Mouse (Mus musculus): Measurements from ENCODE around the gene Gm11992. TPM values are rescaled to one million over a fixed set of nuclear protein-coding genes. Genes with fewer than 3 reads are reported as not detected.

The Gm11992 gene
- polyA plus RNA-seq (2011; ENCODE audit: insufficient read depth, insufficient read length, low replicate concordance, missing spikeins): not detected in 2 replicates

- Histone ChIP-seq H3K27ac (ENCODE audit: control insufficient read depth, insufficient read depth, low read depth, low read length, poor library complexity) (no peak within 1 kb of the TSS), H3K4me3 (replicated peaks; ENCODE audit: control insufficient read depth, low read depth, low read length) (peak within 1 kb of the TSS; percentile 14), H3K4me1 (ENCODE audit: control insufficient read depth, insufficient read depth, low read length) (peaks cover 2% of the 10 kb centered on the region)
- 5% methylated on average over 21 of the region's 21 CpGs for WGBS
- no peak for TF ChIP-seq POLR2A (IDR thresholded peaks at IDR 0.05; ENCODE audit: borderline replicate concordance, control insufficient read depth, low read depth, low read length)
- TF ChIP-seq CTCF (IDR thresholded peaks at IDR 0.05; ENCODE audit: control insufficient read depth, insufficient read depth, low read length): no peak
Measured at GRCm38 (mm10) chr11:9048011-9048702, at the start of gene Gm11992. Gene Gm11992 (plus strand): TSS chr11:9048594.

DNA sequence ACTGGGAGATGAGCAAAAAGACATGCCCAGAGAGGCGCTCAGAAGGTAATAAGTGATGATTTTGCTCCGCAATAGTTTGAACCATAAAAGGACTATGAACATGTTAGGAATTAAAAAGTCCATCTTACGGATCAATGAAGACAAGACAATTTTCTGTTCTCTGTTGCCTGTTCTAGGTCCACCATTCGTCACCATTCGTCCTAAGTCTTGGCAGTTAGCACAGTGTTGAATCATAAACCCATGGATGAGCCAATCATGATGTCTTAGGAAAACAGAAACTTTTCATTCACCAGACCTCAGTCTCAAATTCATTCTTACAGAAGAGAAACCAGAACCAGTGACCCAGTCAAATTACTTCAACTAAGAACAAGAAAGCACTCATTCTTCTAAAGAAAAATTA lies 39.6 kb upstream of the Gm11992 start:
- Histone ChIP-seq H3K27ac (ENCODE audit: control insufficient read depth, insufficient read depth, low read depth, low read length, poor library complexity) (no peak overlapping the region), H3K4me1 (ENCODE audit: control insufficient read depth, insufficient read depth, low read length) (no peaks in the 10 kb centered on the region), H3K4me3 (replicated peaks; ENCODE audit: control insufficient read depth, low read depth, low read length) (no peak overlapping the region)
- no peak for TF ChIP-seq CTCF (IDR thresholded peaks at IDR 0.05; ENCODE audit: control insufficient read depth, insufficient read depth, low read length)
- no peak for TF ChIP-seq POLR2A (IDR thresholded peaks at IDR 0.05; ENCODE audit: borderline replicate concordance, control insufficient read depth, low read depth, low read length)
- WGBS: 90% methylated on average over 5 of the region's 5 CpGs

GRCm38 (mm10) chr11:9010416-9010815 lies 38.0 kb upstream of the Gm11992 start:
- Histone ChIP-seq H3K27ac (ENCODE audit: control insufficient read depth, insufficient read depth, low read depth, low read length, poor library complexity) (peak overlapping the region; percentile 57), H3K4me1 (ENCODE audit: control insufficient read depth, insufficient read depth, low read length) (no peaks in the 10 kb centered on the region), H3K4me3 (replicated peaks; ENCODE audit: control insufficient read depth, low read depth, low read length) (peak overlapping the region; percentile 91)
- TF ChIP-seq POLR2A (IDR thresholded peaks at IDR 0.05; ENCODE audit: borderline replicate concordance, control insufficient read depth, low read depth, low read length) (no peak), CTCF (IDR thresholded peaks at IDR 0.05; ENCODE audit: control insufficient read depth, insufficient read depth, low read length) (no peak)
- WGBS: 0% methylated on average over 7 of the region's 7 CpGs

- WGBS: under 1% methylated on average over 43 of the region's 43 CpGs
Measured at GRCm38 (mm10) chr11:9010853-9011339, 37.5 kb upstream of the Gm11992 start, which contains the start of gene Hus1. Gene Hus1 (minus strand): TSS chr11:9011191.

DNA sequence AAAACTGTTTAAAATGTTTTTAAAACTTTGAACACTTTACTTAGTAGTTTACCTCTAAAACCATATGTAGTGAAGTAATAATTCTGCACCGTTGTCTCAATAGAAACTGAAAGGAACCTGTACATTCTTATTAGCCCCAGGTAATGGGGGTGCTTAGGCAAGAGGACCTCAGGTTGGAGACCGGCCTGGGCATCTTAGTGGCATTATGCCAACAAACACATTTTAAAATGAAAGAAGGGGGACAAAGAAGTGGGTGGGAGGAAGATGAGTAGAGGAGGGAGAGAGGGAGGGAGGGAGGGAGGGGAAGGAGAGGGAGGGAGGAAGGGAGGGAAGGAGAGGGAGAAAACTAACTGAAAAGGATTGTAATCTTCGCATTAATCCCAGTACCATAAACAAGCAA lies 37.0 kb upstream of the Gm11992 start:
- Histone ChIP-seq H3K27ac (ENCODE audit: control insufficient read depth, insufficient read depth, low read depth, low read length, poor library complexity) (no peak overlapping the region), H3K4me1 (ENCODE audit: control insufficient read depth, insufficient read depth, low read length) (no peaks in the 10 kb centered on the region), H3K4me3 (replicated peaks; ENCODE audit: control insufficient read depth, low read depth, low read length) (peak overlapping the region; percentile 91)
- TF ChIP-seq CTCF (IDR thresholded peaks at IDR 0.05; ENCODE audit: control insufficient read depth, insufficient read depth, low read length) (no peak), POLR2A (IDR thresholded peaks at IDR 0.05; ENCODE audit: borderline replicate concordance, control insufficient read depth, low read depth, low read length) (no peak)
- 0% methylated on average over 3 of the region's 3 CpGs for WGBS

More at GRCm38 (mm10) chr11:9010853-9011339, 37.5 kb upstream of the Gm11992 start, which contains the start of gene Hus1:
- Histone ChIP-seq H3K4me3 (replicated peaks; ENCODE audit: control insufficient read depth, low read depth, low read length) (peak within 1 kb of the TSS; percentile 91), H3K4me1 (ENCODE audit: control insufficient read depth, insufficient read depth, low read length) (no peaks in the 10 kb centered on the region), H3K27ac (ENCODE audit: control insufficient read depth, insufficient read depth, low read depth, low read length, poor library complexity) (peak within 1 kb of the TSS; percentile 57)
- TF ChIP-seq POLR2A (IDR thresholded peaks at IDR 0.05; ENCODE audit: borderline replicate concordance, control insufficient read depth, low read depth, low read length): peak; percentile 90
- TF ChIP-seq CTCF (IDR thresholded peaks at IDR 0.05; ENCODE audit: control insufficient read depth, insufficient read depth, low read length): no peak

DNA sequence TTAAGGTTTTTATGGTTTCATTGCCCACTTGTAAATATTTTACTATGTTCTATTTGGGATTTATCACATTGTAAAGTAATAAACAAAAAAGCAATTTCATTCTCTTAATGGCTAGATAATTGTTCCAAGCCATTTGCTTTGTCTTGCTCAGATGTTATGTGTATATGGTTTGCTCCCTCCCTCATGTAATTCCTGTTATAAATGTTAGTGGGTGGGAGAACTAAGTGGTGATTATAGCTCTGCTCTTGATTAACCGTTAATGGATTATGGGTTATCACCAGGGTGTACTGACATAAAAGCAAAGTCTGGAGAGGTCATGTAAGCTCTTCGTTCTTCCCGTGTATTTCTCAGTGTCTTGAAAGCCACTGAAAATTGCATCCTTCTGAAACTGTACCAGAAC lies 33.7 kb upstream of the Gm11992 start:
- 74% methylated on average over 3 of the region's 3 CpGs for WGBS
- Histone ChIP-seq H3K27ac (ENCODE audit: control insufficient read depth, insufficient read depth, low read depth, low read length, poor library complexity) (no peak overlapping the region), H3K4me1 (ENCODE audit: control insufficient read depth, insufficient read depth, low read length) (no peaks in the 10 kb centered on the region), H3K4me3 (replicated peaks; ENCODE audit: control insufficient read depth, low read depth, low read length) (no peak overlapping the region)
- TF ChIP-seq POLR2A (IDR thresholded peaks at IDR 0.05; ENCODE audit: borderline replicate concordance, control insufficient read depth, low read depth, low read length): no peak

GRCm38 (mm10) chr11:9018491-9019267 lies 29.7 kb upstream of the Gm11992 start:
- H3K4me3 ChIP-seq (replicated peaks; ENCODE audit: control insufficient read depth, low read depth, low read length): no peak overlapping the region
- TF ChIP-seq POLR2A (IDR thresholded peaks at IDR 0.05; ENCODE audit: borderline replicate concordance, control insufficient read depth, low read depth, low read length): no peak
- no peak for TF ChIP-seq CTCF (IDR thresholded peaks at IDR 0.05; ENCODE audit: control insufficient read depth, insufficient read depth, low read length)
- no peaks in the 10 kb centered on the region for H3K4me1 ChIP-seq (ENCODE audit: control insufficient read depth, insufficient read depth, low read length)
- no peak overlapping the region for H3K27ac ChIP-seq (ENCODE audit: control insufficient read depth, insufficient read depth, low read depth, low read length, poor library complexity)
- WGBS: 68% methylated on average over 6 of the region's 6 CpGs

DNA sequence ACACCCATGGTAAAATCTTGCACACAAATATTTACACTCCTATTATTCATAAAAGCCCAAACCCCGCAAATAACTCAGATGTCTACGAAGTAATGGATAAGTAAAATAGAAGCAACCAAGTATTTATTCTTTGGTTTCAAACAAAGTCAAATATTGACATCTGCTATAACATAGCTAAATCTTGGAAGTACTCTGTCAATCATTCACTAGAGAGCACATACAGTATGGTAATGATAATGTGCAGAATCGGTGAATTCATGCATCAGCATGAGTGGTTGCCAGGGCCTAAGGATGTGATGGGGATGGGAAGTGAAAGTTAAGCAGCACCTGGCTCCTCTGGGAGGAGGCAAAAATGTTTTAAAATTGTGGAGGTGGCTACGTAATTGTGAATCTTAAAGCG lies 28.2 kb upstream of the Gm11992 start:
- TF ChIP-seq CTCF (IDR thresholded peaks at IDR 0.05; ENCODE audit: control insufficient read depth, insufficient read depth, low read length) (no peak), POLR2A (IDR thresholded peaks at IDR 0.05; ENCODE audit: borderline replicate concordance, control insufficient read depth, low read depth, low read length) (no peak)
- H3K4me1 ChIP-seq (ENCODE audit: control insufficient read depth, insufficient read depth, low read length): no peaks in the 10 kb centered on the region
- WGBS: 86% methylated on average over 5 of the region's 5 CpGs
- no peak overlapping the region for H3K27ac ChIP-seq (ENCODE audit: control insufficient read depth, insufficient read depth, low read depth, low read length, poor library complexity)
- H3K4me3 ChIP-seq (replicated peaks; ENCODE audit: control insufficient read depth, low read depth, low read length): no peak overlapping the region
